Mouse (Mus musculus): ENCODE measurements at regions not wholly inside any gene's neighbourhood (a gene's known extent, or its start where the extent isn't known, plus 50 kb on each side); places are given as distances from the start of the nearest gene placed in this dataset.
A peak's percentile ranks its signal among the peaks of the same experiment; 100 is the strongest.

DNA sequence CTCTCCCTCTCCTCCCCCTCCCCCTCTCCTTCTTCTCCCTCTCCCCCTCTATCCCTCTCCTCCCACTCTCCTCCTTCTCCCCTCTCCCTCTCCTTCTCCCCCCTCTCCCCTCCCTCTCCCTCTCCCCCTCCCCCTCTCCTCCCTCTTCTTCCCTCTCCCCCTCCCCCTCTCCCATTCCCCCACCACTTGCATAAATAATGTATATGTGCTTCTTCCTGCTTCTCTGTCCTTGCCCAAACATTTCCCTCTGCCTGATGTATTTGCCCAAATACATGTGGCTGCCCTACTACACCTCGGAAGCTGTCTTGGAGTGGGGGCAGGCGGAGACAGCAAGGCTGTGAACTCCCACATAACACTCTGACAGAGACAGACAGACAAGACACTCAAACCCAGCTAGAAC is 149.2 kb upstream of the Rybp start:
- Histone ChIP-seq H3K9ac (replicated peaks; ENCODE audit: low read depth, low read length) (no peak overlapping the region), H3K4me3 (ENCODE audit: low read depth, low read length) (no peak overlapping the region), H3K4me2 (ENCODE audit: low read depth, low read length) (no peak overlapping the region), H3K27ac (ENCODE audit: low read depth, low read length) (no peak overlapping the region), H3K27me3 (ENCODE audit: control insufficient read depth, insufficient read depth, low read length) (0 out of 2 replicates have a peak, but pooled peaks cover 3% of the 10 kb centered on the region), H3K4me1 (ENCODE audit: control insufficient read depth, insufficient read depth, low read length) (peaks cover 11% of the 10 kb centered on the region; the same call in 1 of the 2 replicates), H3K9me3 (ENCODE audit: control insufficient read depth, low read length) (no peaks in the 10 kb centered on the region), H3K36me3 (ENCODE audit: control insufficient read depth, insufficient read depth, low read length) (no peaks in the 10 kb centered on the region)
- WGBS = 67% methylated on average over 2 of the region's 2 CpGs
- no peak for ATAC-seq (ENCODE audit: low read depth)

DNA sequence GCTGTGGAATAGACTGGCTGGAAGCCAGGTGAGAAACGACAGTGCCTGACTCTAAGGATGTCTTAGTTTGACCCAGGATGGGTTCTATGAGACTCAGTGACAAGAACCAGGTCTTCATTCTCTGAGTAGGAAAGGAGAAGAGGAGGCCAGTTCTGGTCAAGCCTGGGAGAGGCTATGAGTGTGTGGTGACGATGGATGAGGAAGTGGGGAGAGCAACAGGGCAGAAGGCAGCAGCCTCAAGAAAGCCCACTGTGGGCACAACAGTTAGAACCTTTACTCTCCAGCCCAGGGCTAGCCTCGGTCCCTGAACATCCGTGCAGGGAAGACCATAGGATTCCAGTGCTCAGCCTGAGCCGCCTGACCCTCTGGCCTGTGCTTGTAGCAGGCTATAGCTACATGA is 147.9 kb upstream of the Rybp start:
- Histone ChIP-seq H3K9ac (replicated peaks; ENCODE audit: low read depth, low read length) (no peak overlapping the region), H3K27me3 (ENCODE audit: control insufficient read depth, insufficient read depth, low read length) (0 out of 2 replicates have a peak, but pooled peaks cover 3% of the 10 kb centered on the region), H3K4me2 (ENCODE audit: low read depth, low read length) (no peak overlapping the region), H3K4me1 (ENCODE audit: control insufficient read depth, insufficient read depth, low read length) (peaks cover 11% of the 10 kb centered on the region; the same call in 1 of the 2 replicates), H3K36me3 (ENCODE audit: control insufficient read depth, insufficient read depth, low read length) (no peaks in the 10 kb centered on the region), H3K27ac (ENCODE audit: low read depth, low read length) (no peak overlapping the region), H3K9me3 (ENCODE audit: control insufficient read depth, low read length) (no peaks in the 10 kb centered on the region), H3K4me3 (ENCODE audit: low read depth, low read length) (no peak overlapping the region)
- WGBS = 71% methylated on average over 5 of the region's 5 CpGs
- ATAC-seq (ENCODE audit: low read depth) = no peak

DNA sequence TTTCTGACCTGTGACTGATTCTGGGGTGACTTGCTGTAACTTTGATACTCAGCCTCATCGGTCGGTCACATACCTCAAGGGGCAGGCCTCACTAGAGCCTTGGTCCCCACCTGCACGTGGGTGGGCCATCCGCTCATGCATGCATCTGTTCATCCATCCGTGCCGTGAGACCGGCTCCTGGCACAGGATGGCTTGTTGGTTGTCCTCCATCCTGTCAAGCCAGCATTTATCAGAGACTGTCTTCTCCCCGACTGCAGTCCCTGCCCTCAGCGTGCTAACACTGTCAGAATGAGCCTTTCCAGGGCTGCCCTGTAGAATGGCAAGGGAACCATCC is 146.2 kb upstream of the Rybp start:
- Histone ChIP-seq H3K9ac (replicated peaks; ENCODE audit: low read depth, low read length) (no peak overlapping the region), H3K4me2 (ENCODE audit: low read depth, low read length) (no peak overlapping the region), H3K27ac (ENCODE audit: low read depth, low read length) (no peak overlapping the region), H3K4me1 (ENCODE audit: control insufficient read depth, insufficient read depth, low read length) (peaks cover 11% of the 10 kb centered on the region; the same call in 1 of the 2 replicates), H3K36me3 (ENCODE audit: control insufficient read depth, insufficient read depth, low read length) (no peaks in the 10 kb centered on the region), H3K4me3 (ENCODE audit: low read depth, low read length) (no peak overlapping the region), H3K9me3 (ENCODE audit: control insufficient read depth, low read length) (no peaks in the 10 kb centered on the region), H3K27me3 (ENCODE audit: control insufficient read depth, insufficient read depth, low read length) (no peaks in the 10 kb centered on the region)
- ATAC-seq (ENCODE audit: low read depth) = no peak
- 32% methylated on average over 9 of the region's 9 CpGs for WGBS

DNA sequence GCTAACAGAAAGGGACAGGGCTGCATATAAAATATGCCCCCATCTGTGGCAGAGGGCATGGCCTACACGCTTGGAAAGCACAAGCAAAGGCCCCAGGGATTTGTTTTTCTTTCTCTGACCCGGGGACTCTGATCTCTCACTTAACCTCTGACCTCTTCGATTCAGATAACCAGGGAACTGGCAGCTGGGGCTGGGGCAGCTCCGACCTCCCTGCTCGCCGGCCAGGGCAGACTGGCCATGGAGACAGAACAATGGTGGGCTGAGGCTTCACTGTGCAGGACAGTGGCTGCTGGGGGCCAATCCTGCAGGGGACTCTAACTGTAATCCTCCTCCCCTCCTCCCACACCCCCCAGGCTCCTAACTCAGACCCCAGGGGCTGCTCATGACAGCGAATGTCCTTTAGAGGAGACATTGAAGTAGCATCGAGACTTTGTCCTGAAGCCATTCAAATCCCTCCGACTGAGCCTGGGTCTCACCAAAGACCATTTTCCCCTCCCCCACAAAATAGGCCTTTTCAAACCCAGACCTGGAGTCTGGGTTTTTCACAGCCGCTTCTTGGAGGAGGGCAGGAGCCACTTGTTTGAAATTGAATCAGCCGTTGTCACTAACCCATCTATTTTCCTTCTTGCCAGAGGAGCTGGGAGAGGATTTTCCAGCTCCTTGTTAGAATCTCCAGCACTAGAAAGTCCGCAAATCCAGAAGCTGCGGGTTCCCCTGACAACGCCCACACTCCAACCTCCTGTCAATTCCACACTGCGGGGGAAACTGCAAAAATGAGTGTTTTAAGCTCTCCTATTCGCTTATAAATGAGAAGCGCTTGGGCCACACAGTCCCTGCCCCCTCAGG is 145.6 kb upstream of the Rybp start:
- Histone ChIP-seq H3K36me3 (ENCODE audit: control insufficient read depth, insufficient read depth, low read length) (no peaks in the 10 kb centered on the region), H3K9ac (replicated peaks; ENCODE audit: low read depth, low read length) (no peak overlapping the region), H3K27me3 (ENCODE audit: control insufficient read depth, insufficient read depth, low read length) (no peaks in the 10 kb centered on the region), H3K4me2 (ENCODE audit: low read depth, low read length) (no peak overlapping the region), H3K4me3 (ENCODE audit: low read depth, low read length) (no peak overlapping the region), H3K9me3 (ENCODE audit: control insufficient read depth, low read length) (no peaks in the 10 kb centered on the region), H3K27ac (ENCODE audit: low read depth, low read length) (no peak overlapping the region), H3K4me1 (ENCODE audit: control insufficient read depth, insufficient read depth, low read length) (peaks cover 5% of the 10 kb centered on the region; the same call in 1 of the 2 replicates)
- WGBS = 16% methylated on average over 17 of the region's 17 CpGs
- ATAC-seq (ENCODE audit: low read depth) = peak; percentile 42; the same call in 1 of the 2 replicates

DNA sequence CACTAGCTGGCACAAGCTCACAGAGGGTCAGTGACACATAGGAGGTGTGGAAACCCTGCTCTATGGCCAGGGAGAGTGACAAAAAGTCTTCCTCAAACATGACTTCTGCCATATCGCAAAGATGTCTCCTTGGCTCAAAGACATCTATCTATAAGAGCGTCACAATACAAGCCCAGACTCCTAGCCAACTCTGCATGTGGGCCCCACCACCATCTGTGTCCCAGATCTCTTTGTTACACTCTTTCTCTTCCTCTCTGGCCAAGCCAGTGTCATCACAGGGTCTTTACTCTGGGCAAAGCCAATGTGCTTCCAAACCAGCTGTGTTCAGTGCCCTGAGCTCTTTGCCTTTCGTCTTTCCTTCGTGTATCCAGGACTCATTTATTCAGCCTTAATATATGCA is 143.0 kb upstream of the Rybp start:
- Histone ChIP-seq H3K9me3 (ENCODE audit: control insufficient read depth, low read length) (no peaks in the 10 kb centered on the region), H3K27ac (ENCODE audit: low read depth, low read length) (no peak overlapping the region), H3K4me2 (ENCODE audit: low read depth, low read length) (no peak overlapping the region), H3K4me1 (ENCODE audit: control insufficient read depth, insufficient read depth, low read length) (0 out of 2 replicates have a peak, but pooled peaks cover 4% of the 10 kb centered on the region), H3K36me3 (ENCODE audit: control insufficient read depth, insufficient read depth, low read length) (no peaks in the 10 kb centered on the region), H3K27me3 (ENCODE audit: control insufficient read depth, insufficient read depth, low read length) (no peaks in the 10 kb centered on the region), H3K9ac (replicated peaks; ENCODE audit: low read depth, low read length) (no peak overlapping the region), H3K4me3 (ENCODE audit: low read depth, low read length) (no peak overlapping the region)
- ATAC-seq (ENCODE audit: low read depth) = no peak
- WGBS = 72% methylated on average over 4 of the region's 4 CpGs

DNA sequence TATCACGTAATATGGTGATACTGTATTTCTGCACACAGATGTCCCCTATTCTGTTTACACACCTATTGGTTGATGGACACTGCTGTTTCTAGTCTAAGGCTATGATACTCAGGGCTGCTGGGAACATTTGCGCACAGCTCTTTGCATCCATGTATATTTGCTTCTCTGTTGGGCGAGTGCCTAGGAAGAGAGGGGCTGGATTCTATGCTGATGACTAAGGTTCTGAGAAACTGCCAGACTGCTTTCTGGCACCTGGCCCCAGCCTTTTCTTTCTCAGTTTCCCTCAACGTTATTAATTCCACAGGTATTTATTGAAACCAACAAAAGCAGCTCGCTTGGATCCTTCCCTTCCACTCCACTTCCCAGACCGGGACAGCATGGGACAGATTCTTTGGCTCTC is 142.2 kb upstream of the Rybp start:
- 0 out of 2 replicates have a peak, but pooled peaks cover 4% of the 10 kb centered on the region for H3K4me1 ChIP-seq (ENCODE audit: control insufficient read depth, insufficient read depth, low read length)
- no peak overlapping the region for H3K4me3 ChIP-seq (ENCODE audit: low read depth, low read length)
- no peaks in the 10 kb centered on the region for H3K27me3 ChIP-seq (ENCODE audit: control insufficient read depth, insufficient read depth, low read length)
- WGBS = 77% methylated on average over 6 of the region's 6 CpGs
- ATAC-seq (ENCODE audit: low read depth) = no peak
- H3K9ac ChIP-seq (replicated peaks; ENCODE audit: low read depth, low read length) = no peak overlapping the region
- no peak overlapping the region for H3K4me2 ChIP-seq (ENCODE audit: low read depth, low read length)
- no peak overlapping the region for H3K27ac ChIP-seq (ENCODE audit: low read depth, low read length)
- no peaks in the 10 kb centered on the region for H3K9me3 ChIP-seq (ENCODE audit: control insufficient read depth, low read length)
- no peaks in the 10 kb centered on the region for H3K36me3 ChIP-seq (ENCODE audit: control insufficient read depth, insufficient read depth, low read length)

DNA sequence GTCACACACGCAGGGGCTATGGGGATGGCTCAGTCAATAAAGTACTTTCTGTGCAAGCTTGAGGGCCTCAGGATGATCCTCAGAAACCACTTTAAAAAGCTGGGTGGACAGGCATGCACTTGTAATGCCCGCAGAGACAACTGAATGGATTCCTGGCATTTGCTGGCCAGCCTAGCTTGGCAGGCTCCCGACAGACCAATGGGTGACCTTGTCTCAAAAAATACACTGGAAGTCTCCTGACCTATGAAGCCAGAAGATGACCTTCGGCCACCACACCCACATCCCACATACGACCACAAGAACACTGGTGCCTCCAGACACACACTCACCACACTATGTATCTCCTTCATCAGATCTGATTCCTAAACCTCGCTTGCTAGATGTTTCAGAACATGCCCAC is 141.5 kb upstream of the Rybp start:
- no peak overlapping the region for H3K9ac ChIP-seq (replicated peaks; ENCODE audit: low read depth, low read length)
- WGBS = 92% methylated on average over 6 of the region's 6 CpGs

DNA sequence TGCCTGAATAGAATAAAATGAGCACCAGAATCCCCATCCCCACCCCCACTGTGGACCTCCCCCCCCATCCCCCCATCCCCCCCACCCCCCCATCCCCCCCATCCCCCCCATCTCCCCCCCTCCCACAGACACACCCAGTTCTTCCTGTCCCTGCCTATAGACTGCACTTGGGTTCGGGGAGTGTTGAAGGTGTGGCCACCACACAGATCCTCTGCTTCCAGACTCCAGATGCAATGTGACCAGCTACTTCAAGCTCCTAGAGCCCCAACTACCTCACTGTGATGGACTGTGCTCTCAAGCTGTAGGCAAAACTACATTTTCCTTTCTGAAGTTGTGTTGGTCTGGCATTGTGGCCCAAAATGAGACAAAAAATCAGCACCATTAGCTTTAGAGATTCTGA is 138.3 kb upstream of the Rybp start:
- no peak overlapping the region for H3K4me2 ChIP-seq (ENCODE audit: low read depth, low read length)
- H3K4me3 ChIP-seq (ENCODE audit: low read depth, low read length) = no peak overlapping the region
- no peak for ATAC-seq (ENCODE audit: low read depth)
- H3K27me3 ChIP-seq (ENCODE audit: control insufficient read depth, insufficient read depth, low read length) = no peaks in the 10 kb centered on the region
- H3K36me3 ChIP-seq (ENCODE audit: control insufficient read depth, insufficient read depth, low read length) = no peaks in the 10 kb centered on the region
- H3K27ac ChIP-seq (ENCODE audit: low read depth, low read length) = no peak overlapping the region
- H3K9me3 ChIP-seq (ENCODE audit: control insufficient read depth, low read length) = no peaks in the 10 kb centered on the region
- peaks cover 9% of the 10 kb centered on the region for H3K4me1 ChIP-seq (ENCODE audit: control insufficient read depth, insufficient read depth, low read length)
- 100% methylated on average over 1 of the region's 1 CpGs for WGBS
- H3K9ac ChIP-seq (replicated peaks; ENCODE audit: low read depth, low read length) = no peak overlapping the region

More for the DNA sequence above, 141.5 kb upstream of the Rybp start:
- Histone ChIP-seq H3K9me3 (ENCODE audit: control insufficient read depth, low read length) (no peaks in the 10 kb centered on the region), H3K4me1 (ENCODE audit: control insufficient read depth, insufficient read depth, low read length) (0 out of 2 replicates have a peak, but pooled peaks cover 4% of the 10 kb centered on the region), H3K27me3 (ENCODE audit: control insufficient read depth, insufficient read depth, low read length) (no peaks in the 10 kb centered on the region), H3K36me3 (ENCODE audit: control insufficient read depth, insufficient read depth, low read length) (no peaks in the 10 kb centered on the region), H3K4me2 (ENCODE audit: low read depth, low read length) (no peak overlapping the region), H3K4me3 (ENCODE audit: low read depth, low read length) (no peak overlapping the region), H3K27ac (ENCODE audit: low read depth, low read length) (no peak overlapping the region)
- ATAC-seq (ENCODE audit: low read depth) = no peak

DNA sequence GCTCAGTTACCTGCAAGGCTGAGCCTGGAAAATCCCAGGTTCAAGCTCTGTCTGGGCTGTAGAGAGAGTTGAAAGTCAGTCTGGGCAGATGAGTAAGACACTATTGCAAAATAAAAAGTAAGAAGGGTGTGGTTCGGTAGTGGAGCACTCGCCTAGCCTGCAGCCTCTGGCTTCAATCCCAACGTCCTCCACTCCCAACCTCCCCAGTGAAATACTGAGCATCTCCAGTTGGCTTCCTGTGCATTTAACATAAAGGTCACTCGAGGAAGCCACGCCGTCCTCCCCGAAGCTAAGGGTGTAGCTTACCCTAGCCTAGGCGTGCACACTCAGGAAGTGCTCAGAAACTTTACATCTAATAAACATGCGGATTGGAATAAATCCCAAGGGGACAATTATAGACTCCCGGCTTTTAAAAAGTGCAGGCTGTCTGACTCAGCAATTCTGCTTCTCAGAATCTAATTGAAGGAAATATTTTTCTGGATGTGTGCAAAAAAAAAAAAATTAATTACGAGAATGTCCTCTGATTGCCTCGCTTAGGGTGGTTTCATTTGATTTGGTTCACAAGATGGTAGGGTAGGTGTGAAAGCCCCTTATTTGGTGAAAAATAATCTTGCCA is 137.6 kb upstream of the Rybp start:
- H3K36me3 ChIP-seq (ENCODE audit: control insufficient read depth, insufficient read depth, low read length) = no peaks in the 10 kb centered on the region
- 67% methylated on average over 12 of the region's 12 CpGs for WGBS
- H3K27ac ChIP-seq (ENCODE audit: low read depth, low read length) = no peak overlapping the region
- H3K9me3 ChIP-seq (ENCODE audit: control insufficient read depth, low read length) = no peaks in the 10 kb centered on the region
- no peaks in the 10 kb centered on the region for H3K27me3 ChIP-seq (ENCODE audit: control insufficient read depth, insufficient read depth, low read length)
- H3K4me1 ChIP-seq (ENCODE audit: control insufficient read depth, insufficient read depth, low read length) = peaks cover 9% of the 10 kb centered on the region
- H3K4me3 ChIP-seq (ENCODE audit: low read depth, low read length) = no peak overlapping the region
- no peak for ATAC-seq (ENCODE audit: low read depth)
- no peak overlapping the region for H3K9ac ChIP-seq (replicated peaks; ENCODE audit: low read depth, low read length)
- no peak overlapping the region for H3K4me2 ChIP-seq (ENCODE audit: low read depth, low read length)
